Mouse (Mus musculus) MEL (cell line): Measurements from ENCODE around the gene Pcnx. TPM values are rescaled to one million over a fixed set of nuclear protein-coding genes. Genes with fewer than 3 reads are reported as not detected.

Experiments used
- DNase-seq: peaks from one replicate; pipeline ENCODE4 v3.0.0; 2011; ENCODE audit warnings: low read depth, low spot score
- H3K27ac ChIP-seq: 2 replicates; pipeline ENCODE4 v1.5.1; 2012; ENCODE audit warnings: low read depth, mild to moderate bottlenecking, control low read depth, low read length, moderate library complexity; ENCODE audit not compliant: control insufficient read depth
- H3K27me3 ChIP-seq, 2 experiments: fragments of 150-350 bp in 1 of 2; sonication (generic) in 1 of 2; 2 replicates each; pipeline ENCODE4 v1.6.1; 2012; ENCODE audit warnings: low read length in 2 of 2, mild to moderate bottlenecking in 2 of 2, improper control_type of control experiment in 1 of 2, moderate library complexity in 1 of 2; ENCODE audit not compliant: insufficient read depth in 2 of 2, control insufficient read depth in 1 of 2
- H3K36me3 ChIP-seq, 2 experiments: 2 replicates each; pipeline ENCODE4 v1.6.1; 2012 to 2014; ENCODE audit warnings: low read length in 2 of 2, improper control_type of control experiment in 1 of 2, inconsistent platforms in 1 of 2, mild to moderate bottlenecking in 1 of 2; ENCODE audit not compliant: insufficient read depth in 2 of 2, control insufficient read depth in 1 of 2
- H3K4me1 ChIP-seq, 2 experiments: fragments of 150-350 bp in 1 of 2; sonication (generic) in 1 of 2; 2 replicates each; pipeline ENCODE4 v1.6.1; 2012; ENCODE audit warnings: low read length in 2 of 2, improper control_type of control experiment in 1 of 2, mild to moderate bottlenecking in 1 of 2; ENCODE audit not compliant: insufficient read depth in 2 of 2, control insufficient read depth in 1 of 2
- H3K4me3 ChIP-seq, 2 experiments: fragments of 150-350 bp in 1 of 2; sonication (generic) in 1 of 2; 2 replicates each; pipeline ENCODE4 v1.5.1; 2012; ENCODE audit warnings: low read depth in 2 of 2, low read length in 2 of 2, mild to moderate bottlenecking in 2 of 2, moderate library complexity in 2 of 2, control low read depth in 1 of 2, improper control_type of control experiment in 1 of 2; ENCODE audit not compliant: control insufficient read depth in 1 of 2, insufficient read depth in 1 of 2
- H3K79me2 ChIP-seq: 2 replicates; pipeline ENCODE4 v1.6.1; 2012; ENCODE audit warnings: mild to moderate bottlenecking, low read length, moderate library complexity; ENCODE audit not compliant: control insufficient read depth, poor library complexity, insufficient read depth
- H3K9ac ChIP-seq: 2 replicates; pipeline ENCODE4 v1.6.1; 2012; ENCODE audit warnings: low read depth, mild to moderate bottlenecking, control low read depth, low read length, moderate library complexity; ENCODE audit not compliant: control insufficient read depth, poor library complexity, severe bottlenecking
- H3K9me3 ChIP-seq: fragments of 150-350 bp; sonication (generic); replicated peaks from 2 replicates; pipeline ENCODE4 v1.6.1; 2012; ENCODE audit warnings: mild to moderate bottlenecking, low read length, improper control_type of control experiment, moderate library complexity; ENCODE audit not compliant: insufficient read depth
- BHLHE40 ChIP-seq: IDR thresholded peaks from 2 replicates; pipeline ENCODE4 v1.6.1; 2012; ENCODE audit warnings: low read depth, mild to moderate bottlenecking, inconsistent platforms, low read length, improper control_type of control experiment, borderline replicate concordance
- CHD1 ChIP-seq: IDR thresholded peaks from 2 replicates; pipeline ENCODE4 v1.6.1; 2012; ENCODE audit warnings: low read depth, mild to moderate bottlenecking, inconsistent platforms, low read length, improper control_type of control experiment
- E2F4 ChIP-seq: IDR thresholded peaks from 2 replicates; pipeline ENCODE4 v1.6.1; 2011; ENCODE audit warnings: low read depth, low read length, improper control_type of control experiment, borderline replicate concordance
- GABPA ChIP-seq: IDR thresholded peaks from 2 replicates; pipeline ENCODE4 v1.6.1; 2012; ENCODE audit warnings: low read depth, mild to moderate bottlenecking, inconsistent platforms, low read length, improper control_type of control experiment, moderate library complexity
- GATA1 ChIP-seq: IDR thresholded peaks from 2 replicates; pipeline ENCODE4 v1.6.1; 2011; ENCODE audit warnings: low read depth, low read length, improper control_type of control experiment
- HCFC1 ChIP-seq: IDR thresholded peaks from 2 replicates; pipeline ENCODE4 v1.6.1; 2012; ENCODE audit warnings: low read depth, mild to moderate bottlenecking, inconsistent platforms, low read length, improper control_type of control experiment, moderate library complexity
- MAFK ChIP-seq: IDR thresholded peaks from 2 replicates; pipeline ENCODE4 v1.6.1; 2011; ENCODE audit warnings: low read depth, mild to moderate bottlenecking, low read length, improper control_type of control experiment, borderline replicate concordance
- MAX ChIP-seq: IDR thresholded peaks from 2 replicates; pipeline ENCODE4 v1.6.1; 2011; ENCODE audit warnings: low read length, improper control_type of control experiment
- MAZ ChIP-seq: IDR thresholded peaks from 2 replicates; pipeline ENCODE4 v1.6.1; 2012; ENCODE audit warnings: low read depth, mild to moderate bottlenecking, inconsistent platforms, low read length, improper control_type of control experiment
- MYB ChIP-seq: IDR thresholded peaks from 2 replicates; pipeline ENCODE4 v1.6.1; 2011; ENCODE audit warnings: mild to moderate bottlenecking, low read depth, low read length, improper control_type of control experiment
- MYC ChIP-seq: IDR thresholded peaks from 2 replicates; pipeline ENCODE4 v1.6.1; 2011; ENCODE audit warnings: low read depth, mild to moderate bottlenecking, low read length, improper control_type of control experiment, moderate library complexity
- NRF1 ChIP-seq: IDR thresholded peaks from 2 replicates; pipeline ENCODE4 v1.6.1; 2014; ENCODE audit warnings: low read depth, mild to moderate bottlenecking, inconsistent platforms, low read length, improper control_type of control experiment, moderate library complexity; ENCODE audit not compliant: poor library complexity, insufficient read depth, severe bottlenecking
- POLR2AphosphoS2 ChIP-seq: IDR thresholded peaks from 2 replicates; pipeline ENCODE4 v1.6.1; 2011; ENCODE audit warnings: low read length, improper control_type of control experiment
- RAD21 ChIP-seq: IDR thresholded peaks from 2 replicates; pipeline ENCODE4 v1.6.1; 2011; ENCODE audit warnings: mild to moderate bottlenecking, low read depth, low read length, improper control_type of control experiment
- RCOR1 ChIP-seq: IDR thresholded peaks from 2 replicates; pipeline ENCODE4 v1.6.1; 2012; ENCODE audit warnings: low read depth, mild to moderate bottlenecking, inconsistent platforms, low read length, improper control_type of control experiment
- TBP ChIP-seq: IDR thresholded peaks from 2 replicates; pipeline ENCODE4 v1.8.0; 2011; ENCODE audit warnings: low read depth, low read length, improper control_type of control experiment
- USF1 ChIP-seq: IDR thresholded peaks from 2 replicates; pipeline ENCODE4 v1.6.1; 2014; ENCODE audit warnings: low read depth, mild to moderate bottlenecking, inconsistent platforms, low read length, improper control_type of control experiment, moderate library complexity
- USF2 ChIP-seq, 2 experiments: IDR thresholded peaks; 2 replicates each; pipeline ENCODE4 v1.6.1; 2011 to 2012; ENCODE audit warnings: improper control_type of control experiment in 2 of 2, low read length in 2 of 2, borderline replicate concordance in 1 of 2, inconsistent platforms in 1 of 2, low read depth in 1 of 2, mild to moderate bottlenecking in 1 of 2; ENCODE audit not compliant: insufficient read depth in 1 of 2
- ZC3H11A ChIP-seq: IDR thresholded peaks from 2 replicates; pipeline ENCODE4 v1.6.1; 2012; ENCODE audit warnings: low read depth, mild to moderate bottlenecking, inconsistent platforms, low read length, improper control_type of control experiment
- ZMIZ1 ChIP-seq: IDR thresholded peaks from 2 replicates; pipeline ENCODE4 v1.6.1; 2012; ENCODE audit warnings: low read depth, mild to moderate bottlenecking, inconsistent platforms, low read length, improper control_type of control experiment, moderate library complexity
- polyA plus RNA-seq, 2 experiments: library from polyadenylated mRNA; stranded (reverse) in 1 of 2; unstranded in 1 of 2; fragments of >175 nt in 1 of 2; fragments of >200 nt in 1 of 2; gene quantifications; 2 replicates each; pipeline versions ENCODE4 v1.2.1 to v1.2.4; 2012; ENCODE audit warnings: low replicate concordance in 2 of 2, low read depth in 1 of 2; ENCODE audit not compliant: insufficient read length in 2 of 2, insufficient read depth in 1 of 2, missing spikeins in 1 of 2
- total RNA-seq: library from RNA; depleted of rRNA; stranded (reverse); fragments of 300-350 nt; gene quantifications from 2 replicates; pipeline ENCODE4 v1.2.3, GENCODE M21; 2012

The Pcnx gene
- total and polyA plus RNA-seq, 3 experiments = 8.9 to 140 (median 20.6) TPM

DNA sequence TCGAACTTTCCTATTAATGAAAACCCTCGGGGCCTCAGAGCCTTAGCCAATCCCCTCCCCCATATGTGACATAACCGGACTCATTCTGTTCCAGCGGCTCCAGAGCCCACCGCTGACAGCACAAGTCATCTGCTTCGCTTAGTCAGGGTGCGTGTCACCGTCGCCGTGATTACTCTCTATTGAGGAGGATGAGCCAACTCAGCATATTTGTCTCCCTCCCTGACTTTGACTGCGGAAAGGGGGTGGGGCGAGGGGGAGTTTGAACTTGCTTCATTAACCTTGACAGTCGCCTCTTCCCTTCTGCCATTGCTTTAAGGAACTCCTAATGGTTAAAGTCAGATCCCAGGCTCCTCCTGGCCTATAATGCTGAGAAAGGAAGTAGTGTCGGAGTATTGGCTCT lies 14.8 kb upstream of the Pcnx start:
- Histone ChIP-seq H3K4me1 (peaks cover 0 to 11% of the 10 kb centered on the region in 2 experiments; a peak in 2 of 4 replicates), H3K27me3 (peaks cover 8 to 15% of the 10 kb centered on the region in 2 experiments), H3K36me3 (no peaks in the 10 kb centered on the region), H3K27ac (no peak overlapping the region), H3K9me3 (no peaks in the 10 kb centered on the region), H3K79me2 (no peaks in the 10 kb centered on the region), H3K4me3 (no peak overlapping the region), H3K9ac (no peak overlapping the region)
- TF ChIP-seq RCOR1 (no peak), E2F4 (no peak), GABPA (no peak), GATA1 (no peak)
- no peak for DNase-seq

GRCm38 (mm10) chr12:81849629-81850028 lies 10.2 kb upstream of the Pcnx start:
- Histone ChIP-seq H3K27me3 (peaks cover 8 to 18% of the 10 kb centered on the region in 2 experiments), H3K4me1 (peaks cover 0 to 5% of the 10 kb centered on the region in 2 experiments; a peak in 2 of 4 replicates), H3K36me3 (no peaks in the 10 kb centered on the region), H3K4me3 (no peak overlapping the region), H3K79me2 (no peaks in the 10 kb centered on the region), H3K9me3 (no peaks in the 10 kb centered on the region), H3K9ac (no peak overlapping the region), H3K27ac (no peak overlapping the region)
- DNase-seq = no peak
- TF ChIP-seq MAFK = no peak
- no peak for TF ChIP-seq MAX
- no peak for TF ChIP-seq TBP
- TF ChIP-seq RAD21 = no peak
- TF ChIP-seq USF2 (IDR thresholded peaks at IDR 0.05; ENCODE audit: borderline replicate concordance in 1 of 2, insufficient read depth in 1 of 2, low read depth in 1 of 2, low read length in 2 of 2) = no peak
- no peak for TF ChIP-seq USF1
- no peak for TF ChIP-seq HCFC1
- TF ChIP-seq POLR2AphosphoS2 = no peak
- TF ChIP-seq ZMIZ1 = no peak
- TF ChIP-seq MYB = no peak
- TF ChIP-seq MAZ = no peak
- no peak for TF ChIP-seq ZC3H11A
- no peak for TF ChIP-seq MYC
- TF ChIP-seq GATA1 = no peak
- TF ChIP-seq NRF1 = no peak
- no peak for TF ChIP-seq CHD1
- no peak for TF ChIP-seq BHLHE40
